Mouse (Mus musculus) urinary bladder, postnatal 10 days (tissue): ENCODE measurements around the gene Gdap1l1.

Experiments
- DNase-seq: peaks from one replicate; pipeline ENCODE4 v3.0.0; 2022; ENCODE audit warnings: low spot score

The Gdap1l1 gene

DNA sequence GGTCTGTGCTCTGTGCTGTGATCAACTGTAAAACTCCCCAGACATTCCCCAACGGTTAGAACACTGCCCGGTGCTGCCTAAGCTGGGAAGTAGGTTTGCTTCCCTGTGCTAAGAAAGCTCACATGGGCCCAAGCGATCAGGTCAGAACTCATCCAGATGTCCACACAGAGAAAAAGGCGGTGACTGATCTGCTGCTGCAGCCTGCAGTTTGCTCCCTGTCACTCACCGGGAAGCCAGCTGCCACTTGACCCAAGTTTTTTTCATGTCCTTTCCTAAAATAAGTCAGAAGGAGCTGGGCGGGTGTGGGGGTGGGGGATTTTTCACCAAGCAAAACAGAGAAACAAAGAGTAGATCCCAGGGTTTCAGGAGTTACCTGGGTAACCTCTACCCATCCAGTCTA is 26.3 kb downstream of the Gdap1l1 start:
- no peak for DNase-seq

DNA sequence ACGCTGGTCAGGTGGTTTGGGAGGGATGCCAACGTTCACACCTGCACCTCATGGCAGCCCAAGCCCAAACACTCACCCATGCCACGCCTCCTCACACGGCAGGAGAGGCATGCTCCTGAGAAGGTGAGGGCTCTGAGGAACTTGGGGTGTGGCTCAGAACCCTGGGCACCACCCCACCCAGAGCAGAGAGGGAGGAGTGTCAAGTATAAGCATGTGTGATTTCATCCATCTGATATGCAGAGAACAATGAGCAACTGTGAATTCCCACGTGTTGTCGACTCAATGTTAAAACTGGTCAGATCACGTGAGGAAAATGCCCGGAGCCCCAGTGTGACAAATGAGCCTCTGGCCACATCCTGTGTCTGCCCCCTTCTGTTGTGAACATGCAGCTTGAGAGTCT is 28.5 kb downstream of the Gdap1l1 start:
- DNase-seq: no peak

DNA sequence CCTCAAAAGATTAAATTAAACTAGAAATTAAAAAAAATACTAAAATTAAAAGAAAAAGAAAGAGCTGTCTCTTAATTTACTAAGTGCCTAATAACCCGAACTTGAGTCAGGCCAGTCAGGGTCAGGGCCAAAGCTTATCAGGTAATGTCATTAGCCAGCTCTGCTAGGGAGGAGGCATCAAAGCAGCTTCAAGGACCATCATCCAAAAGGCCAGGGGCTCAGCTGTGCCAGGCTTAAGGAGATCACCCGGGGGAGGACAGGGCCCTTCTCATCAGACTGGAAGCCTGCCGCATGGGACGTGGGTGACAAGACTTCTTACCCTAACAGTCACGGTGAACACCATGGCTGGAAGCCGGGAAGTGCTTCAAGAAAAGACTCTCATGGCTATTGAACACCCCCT is 29.3 kb downstream of the Gdap1l1 start:
- no peak for DNase-seq

DNA sequence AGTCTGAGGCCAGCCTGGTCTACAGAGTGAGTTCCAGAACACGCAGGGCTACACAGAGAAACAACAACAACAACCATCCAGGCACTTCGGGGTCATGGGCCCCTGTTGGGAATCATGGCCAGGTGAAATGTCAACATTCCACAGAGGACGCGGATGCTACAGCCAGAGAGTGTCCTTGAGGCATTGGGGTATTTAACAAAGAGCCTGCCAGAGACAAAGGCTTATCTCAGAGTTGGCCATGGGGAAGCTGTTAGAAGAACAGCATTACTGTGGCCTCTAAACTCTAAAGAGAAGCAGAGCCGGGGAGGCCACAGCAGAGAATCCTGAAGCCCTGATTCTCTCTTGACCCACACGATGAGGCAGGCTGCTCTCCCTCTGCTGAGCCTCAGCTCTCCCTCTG is 30.6 kb downstream of the Gdap1l1 start:
- DNase-seq: no peak

DNA sequence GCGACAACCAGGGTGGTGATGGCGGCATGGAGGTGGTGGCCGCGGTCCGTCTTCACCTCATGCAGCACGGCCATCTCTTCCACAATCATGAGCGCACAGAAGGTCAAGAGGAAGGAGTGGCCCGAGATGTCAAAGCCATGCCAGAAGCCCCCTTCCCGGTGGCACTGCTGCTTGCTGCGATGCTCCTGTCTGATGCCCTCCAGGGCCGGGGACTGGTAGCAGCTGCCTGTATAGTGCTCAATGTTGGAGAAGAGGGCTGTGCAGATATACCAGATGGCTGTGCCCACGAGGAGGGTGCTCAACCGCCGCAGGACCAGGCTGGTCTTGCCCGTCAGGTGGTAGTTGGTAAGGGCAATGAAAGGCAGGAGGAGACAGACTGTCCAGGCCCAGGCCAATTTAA is 31.4 kb downstream of the Gdap1l1 start:
- DNase-seq: no peak

DNA sequence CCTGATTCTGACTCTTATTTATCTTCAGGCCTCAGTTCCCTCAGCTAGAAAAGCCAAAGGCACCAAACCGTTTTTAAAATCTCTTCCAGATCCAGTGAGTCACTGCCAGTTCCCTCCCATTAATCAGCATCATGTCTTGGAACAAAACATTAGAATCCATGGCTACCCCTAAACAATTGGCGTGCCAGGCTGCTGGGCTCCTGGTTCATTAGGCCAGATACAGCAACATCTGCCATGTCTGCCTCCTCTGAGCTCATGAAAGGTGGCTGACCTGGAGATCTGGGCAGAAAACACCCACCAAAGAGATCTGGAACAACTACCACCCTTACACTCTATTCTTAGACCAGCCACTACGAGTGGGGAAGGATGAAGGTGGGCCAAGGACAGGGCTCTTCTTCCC is 32.9 kb downstream of the Gdap1l1 start:
- DNase-seq: no peak

DNA sequence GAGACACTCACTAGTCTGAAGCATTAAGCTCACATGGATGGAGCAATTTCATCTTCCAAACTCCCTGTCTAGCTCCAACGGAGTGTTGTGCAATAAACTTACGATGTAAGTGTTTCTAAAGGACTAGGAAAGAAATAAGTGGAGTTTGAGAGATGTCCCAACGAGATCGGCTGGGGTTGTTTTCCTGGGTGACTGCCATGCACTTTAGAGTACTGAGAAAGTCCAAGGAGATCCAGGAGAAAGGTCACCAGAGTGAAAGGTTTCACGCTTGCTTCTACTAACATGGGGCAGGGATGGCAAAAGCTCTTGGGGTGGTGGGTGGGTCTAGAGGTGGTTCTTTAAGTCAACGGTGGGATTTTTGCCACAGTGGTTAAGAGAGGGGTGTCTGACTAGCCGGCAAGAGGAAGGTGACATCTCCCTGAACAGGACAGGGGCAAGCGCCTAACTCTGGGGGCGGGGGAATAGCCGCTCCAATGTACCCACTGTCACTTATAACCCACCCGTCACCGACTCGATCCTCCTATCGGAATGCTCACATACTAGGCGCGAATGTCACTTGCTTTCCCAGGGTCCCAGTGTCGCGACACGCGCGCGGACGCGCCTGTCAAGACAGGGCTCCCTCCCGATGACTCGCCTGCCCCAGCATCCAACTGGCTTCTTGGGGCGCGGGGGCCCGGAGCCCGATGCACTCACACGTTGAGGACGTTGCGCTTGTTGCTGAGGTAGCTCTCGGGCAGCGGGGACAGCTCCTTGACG is 33.6 kb downstream of the Gdap1l1 start:
- no peak for DNase-seq

DNA sequence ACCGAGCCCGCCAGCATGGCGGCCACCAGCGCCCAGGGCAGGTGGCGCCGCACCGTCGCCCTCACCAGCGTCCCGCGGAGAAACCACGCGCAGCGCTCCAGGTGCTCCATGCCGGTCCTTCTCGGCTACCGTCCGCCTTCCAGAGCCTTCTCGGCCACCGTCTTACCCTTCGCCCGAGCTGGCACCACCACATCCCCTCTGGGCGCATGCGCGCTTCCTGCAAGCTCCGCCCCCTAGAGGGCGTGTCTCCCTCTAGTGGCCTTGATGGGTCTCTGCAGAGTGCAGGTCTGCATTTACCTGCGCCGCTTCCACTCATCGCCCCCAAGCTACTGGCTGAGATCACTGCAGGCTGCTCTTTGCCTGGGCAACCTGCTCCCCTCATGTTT is 34.2 kb downstream of the Gdap1l1 start, which contains the start of gene Fitm2:
Gene Fitm2, minus strand, starts transcription at position 164 of the 386 bp plus-strand sequence.
- peak; percentile 90 for DNase-seq

DNA sequence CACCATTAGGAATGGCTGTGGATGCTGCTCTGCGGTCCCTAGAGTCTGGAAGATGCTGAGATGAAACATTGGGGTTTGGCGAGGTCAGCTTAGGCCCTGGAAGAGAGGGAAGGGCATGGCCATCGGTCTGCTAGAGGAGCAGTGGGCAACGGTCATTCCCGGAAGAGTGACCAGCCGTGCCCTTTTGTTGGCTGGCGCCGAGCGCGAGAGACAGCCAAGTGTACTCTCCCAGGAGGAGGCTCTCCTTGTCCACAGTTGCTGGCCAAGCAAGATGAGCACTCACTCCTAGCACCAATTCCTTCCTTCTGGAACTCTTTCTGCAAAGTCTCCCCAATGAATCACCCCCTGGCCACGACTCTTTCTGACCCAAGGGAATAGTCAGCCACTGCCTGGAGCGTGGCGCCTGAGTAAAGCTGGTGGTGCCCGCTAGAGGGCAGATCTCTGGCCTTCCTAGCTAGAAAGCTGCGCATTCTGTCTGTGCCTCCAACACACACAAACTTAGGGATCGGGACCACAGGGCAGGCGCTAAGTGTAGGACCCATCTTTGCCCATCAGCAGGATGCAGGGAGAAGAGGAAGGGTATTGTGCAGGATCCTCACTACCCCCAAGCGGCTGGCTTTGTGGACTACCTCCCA is 42.0 kb downstream of the Gdap1l1 start:
- no peak for DNase-seq

DNA sequence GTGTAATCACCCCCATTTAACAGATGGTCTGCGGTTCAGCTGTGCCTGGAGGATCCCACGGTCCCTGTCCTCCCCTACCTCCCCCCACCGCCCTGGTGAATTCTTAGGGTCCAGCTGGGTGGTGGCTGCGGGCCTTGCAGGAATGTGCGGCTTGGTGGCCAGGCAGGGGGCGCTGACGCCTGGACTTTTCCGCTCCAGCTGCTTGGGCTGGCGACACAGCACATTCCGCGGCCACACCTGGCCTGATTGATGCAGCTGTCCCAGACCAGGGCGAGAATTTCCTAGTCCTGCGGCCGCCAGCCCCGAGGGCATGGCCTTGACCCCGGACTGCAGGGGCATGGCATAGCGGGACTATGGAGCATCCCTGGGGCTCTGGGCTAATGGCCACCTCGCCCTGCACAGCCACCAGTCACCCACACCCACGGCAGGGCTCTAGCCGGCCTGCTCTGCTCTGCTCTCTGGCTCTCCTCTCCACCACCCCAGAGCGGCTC is 43.3 kb downstream of the Gdap1l1 start:
- DNase-seq: no peak

DNA sequence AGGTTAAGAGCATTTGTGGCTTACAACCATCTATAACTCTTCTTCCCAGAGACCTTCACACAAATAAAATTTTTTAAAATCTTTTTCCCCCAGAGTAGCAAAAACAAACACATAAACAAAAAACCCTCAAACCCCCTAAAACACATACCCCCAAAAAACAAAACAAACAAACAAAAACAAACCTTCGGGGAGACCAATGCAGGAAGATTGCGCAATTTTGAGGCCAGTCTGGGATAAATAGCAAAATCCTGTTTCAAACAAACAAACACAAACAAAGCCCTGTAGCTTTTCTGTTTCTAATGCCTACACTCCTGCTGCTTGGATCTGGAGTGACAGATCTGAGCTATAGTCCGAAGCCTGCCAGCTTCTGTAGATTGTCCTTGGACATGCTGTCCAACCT is 49.1 kb downstream of the Gdap1l1 start:
- DNase-seq: no peak

DNA sequence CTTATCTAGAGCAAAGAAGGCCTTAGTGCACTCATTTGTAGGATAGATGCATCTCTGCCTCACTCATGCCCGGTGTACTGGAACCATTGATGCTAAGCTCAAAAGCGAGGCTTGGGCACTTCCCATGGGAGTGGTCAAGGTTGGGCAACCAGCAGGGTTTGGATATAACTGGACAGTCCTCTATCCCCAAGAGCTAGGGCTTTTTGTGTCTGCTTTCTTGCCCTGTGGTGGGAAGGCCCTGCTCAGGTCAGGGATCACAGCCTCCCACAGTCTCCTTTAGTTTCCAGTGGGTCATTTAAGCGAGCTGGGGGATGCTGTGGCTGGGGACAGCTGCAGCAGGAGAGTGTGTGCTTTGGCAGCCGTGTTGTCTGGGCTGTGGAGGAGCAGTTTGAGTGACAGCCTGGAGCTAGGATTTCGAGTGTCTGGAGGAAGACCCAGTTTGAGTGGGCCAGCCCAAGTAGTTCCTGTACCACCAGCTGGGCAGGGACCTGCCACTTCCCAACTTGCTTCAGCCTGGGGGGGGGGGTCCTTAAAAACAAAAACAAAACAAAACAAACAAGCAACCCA is 51.5 kb downstream of the Gdap1l1 start:
- DNase-seq: no peak

DNA sequence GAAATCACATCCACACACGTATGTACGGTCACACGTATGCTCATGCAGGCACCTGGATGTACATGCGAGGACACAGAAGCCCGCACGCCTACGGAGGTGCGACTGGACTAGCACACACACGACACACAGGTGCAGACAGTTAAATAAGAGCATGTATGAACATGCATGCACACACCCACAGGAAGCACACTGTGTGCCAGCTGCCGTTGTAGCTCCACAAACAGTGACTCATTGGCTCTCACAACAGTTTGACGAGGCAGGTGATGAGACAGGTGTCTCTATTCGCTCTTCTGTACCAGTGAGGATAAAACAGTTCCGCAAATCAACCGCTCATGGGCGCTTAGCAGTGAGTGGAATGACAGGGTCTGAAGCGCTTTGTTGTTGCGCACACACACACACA is 52.4 kb downstream of the Gdap1l1 start:
- DNase-seq: no peak

DNA sequence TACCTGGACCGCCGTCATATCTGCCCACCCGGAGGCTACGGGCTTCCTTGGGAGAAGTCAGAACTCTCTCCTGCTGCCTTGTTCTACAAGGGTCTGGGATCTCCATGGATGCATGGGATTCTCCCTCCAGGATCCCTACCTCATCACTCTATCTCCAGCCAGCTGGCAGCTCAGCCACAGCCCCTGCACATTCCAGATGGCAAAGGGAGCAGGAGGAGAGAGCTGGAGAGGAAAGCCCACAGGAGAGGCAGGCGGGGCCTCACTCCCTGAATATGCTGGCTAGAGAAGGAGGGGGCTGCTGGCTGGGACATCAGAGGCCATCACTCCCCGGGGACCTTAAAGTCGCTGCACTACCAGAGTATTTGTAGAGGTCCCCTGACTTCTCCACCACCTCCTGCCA is 53.1 kb downstream of the Gdap1l1 start:
- no peak for DNase-seq

DNA sequence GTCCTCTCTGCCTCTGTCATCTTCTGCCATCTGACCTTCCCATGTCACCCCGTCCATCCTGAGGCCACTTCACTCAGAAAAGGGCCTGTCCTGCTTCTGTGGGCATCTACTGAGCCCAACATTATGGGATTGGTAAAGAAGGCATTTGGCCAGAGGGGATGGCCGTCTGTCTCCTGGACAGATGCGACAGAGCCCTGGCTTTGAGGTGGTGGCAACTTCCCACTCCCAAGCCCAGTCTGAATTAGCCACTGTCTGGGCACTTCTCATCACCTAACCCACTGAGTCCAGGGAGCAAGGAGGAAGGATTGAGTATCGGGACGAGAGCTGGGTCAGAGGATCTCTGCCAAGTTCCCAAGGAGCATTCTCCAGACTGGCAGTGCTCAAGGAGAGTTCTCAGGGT is 53.7 kb downstream of the Gdap1l1 start, which contains the start of gene R3hdml:
Gene R3hdml, plus strand, starts transcription at position 301 of the 400 bp plus-strand sequence.
- DNase-seq: no peak

DNA sequence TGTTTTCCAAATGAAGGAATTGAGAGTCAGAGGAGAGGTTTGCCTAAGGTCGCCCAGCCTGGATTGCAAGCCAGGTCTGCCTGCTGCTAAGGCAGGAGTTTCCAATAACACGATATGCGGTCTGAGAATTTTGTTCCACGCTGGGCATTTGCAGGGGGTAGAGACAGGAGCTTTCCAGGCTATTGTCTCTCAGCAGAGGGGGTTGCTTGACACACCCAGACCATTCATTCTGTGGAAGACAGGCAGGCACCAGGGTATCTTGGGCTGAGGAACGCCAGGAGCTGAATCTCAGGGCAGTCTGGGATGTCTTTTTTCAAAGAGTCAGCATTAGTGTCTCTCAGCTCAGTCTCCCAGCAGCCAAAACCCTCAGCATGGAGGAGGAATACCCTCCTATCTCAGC is 54.8 kb downstream of the Gdap1l1 start:
- DNase-seq: no peak

DNA sequence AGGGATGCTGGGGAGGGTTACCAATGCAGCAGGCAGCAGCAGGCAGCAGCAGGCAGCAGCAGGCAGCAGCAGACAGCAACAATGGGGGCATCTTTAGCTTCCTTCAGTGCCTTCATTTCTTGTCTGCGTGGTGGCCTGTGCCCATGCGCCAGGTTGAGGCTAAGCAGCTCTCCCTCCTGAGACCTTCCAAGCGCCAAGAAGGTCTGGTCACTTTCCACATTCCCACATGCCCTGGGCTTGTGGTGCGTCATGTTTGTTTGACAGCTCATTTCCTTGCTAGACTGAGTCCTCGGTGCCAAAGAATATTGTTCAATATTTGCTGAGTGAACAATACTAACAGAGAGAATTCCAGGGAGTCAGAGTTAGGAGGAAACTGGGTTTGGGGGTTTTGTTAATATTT is 55.7 kb downstream of the Gdap1l1 start:
- no peak for DNase-seq

DNA sequence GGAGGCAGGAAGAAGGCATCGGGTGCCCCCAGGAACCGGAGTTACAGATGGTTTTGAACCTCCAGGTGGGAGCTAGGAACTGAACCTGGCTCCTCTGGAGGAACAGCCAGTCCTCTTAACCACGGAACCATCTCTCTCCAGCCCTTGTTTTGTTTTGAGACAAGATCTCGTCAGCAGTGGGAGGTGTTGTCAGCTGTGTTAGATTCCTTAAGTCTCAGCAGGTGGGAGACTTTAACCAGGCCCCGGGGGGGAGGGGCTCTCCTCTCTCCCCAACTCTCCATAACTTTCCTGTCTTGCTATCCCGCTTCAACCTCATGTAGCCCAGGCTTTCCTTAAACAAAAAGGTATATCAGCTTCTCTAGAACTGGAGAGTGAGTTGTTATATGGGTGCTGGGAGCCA is 56.2 kb downstream of the Gdap1l1 start:
- no peak for DNase-seq

DNA sequence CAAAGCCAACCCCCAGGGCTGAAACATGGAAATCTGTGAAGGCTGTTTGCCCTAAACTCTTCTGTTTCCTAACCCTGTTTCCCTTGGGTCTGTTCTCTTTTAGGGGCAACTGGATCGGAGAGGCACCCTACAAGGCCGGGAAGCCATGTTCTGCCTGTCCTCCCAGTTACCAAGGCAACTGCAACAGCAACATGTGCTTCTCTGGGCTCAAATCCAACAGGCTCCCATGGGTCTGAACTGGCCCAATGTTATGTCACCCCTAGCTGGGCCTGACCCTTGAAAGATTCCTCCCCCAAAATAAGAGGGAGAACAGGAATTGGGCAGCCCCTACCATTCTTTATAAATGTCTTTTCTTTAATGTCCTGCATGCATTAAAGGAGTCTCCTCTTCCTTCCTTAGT is 63.9 kb downstream of the Gdap1l1 start:
- no peak for DNase-seq

DNA sequence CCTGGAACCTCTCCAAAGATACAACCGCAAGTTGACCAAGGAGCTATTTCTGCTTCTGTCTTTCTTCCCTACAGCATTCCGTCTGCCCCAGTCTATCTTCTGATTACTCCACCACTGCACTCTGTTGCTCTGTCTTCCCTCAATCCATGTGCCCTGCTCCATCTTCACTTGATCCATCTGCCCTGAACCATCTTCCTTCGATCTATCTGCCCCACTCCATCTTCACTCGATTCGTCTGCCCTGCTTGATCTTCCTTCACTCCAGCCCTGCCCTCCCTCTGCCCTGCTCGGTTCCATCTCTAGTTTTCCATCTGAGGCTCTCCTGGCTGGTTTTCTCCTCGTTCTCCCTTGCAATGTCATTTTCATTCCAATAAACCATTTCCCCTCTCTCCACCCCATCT is 64.9 kb downstream of the Gdap1l1 start:
- no peak for DNase-seq
